Mouse (Mus musculus): ENCODE results near the gene Smim15. TPM values are rescaled to one million over a fixed set of nuclear protein-coding genes. Genes with fewer than 3 reads are reported as not detected.

Gene Smim15
- 10 to 100 TPM; 30.5 to 32.9 TPM for total RNA-seq (2023)

DNA sequence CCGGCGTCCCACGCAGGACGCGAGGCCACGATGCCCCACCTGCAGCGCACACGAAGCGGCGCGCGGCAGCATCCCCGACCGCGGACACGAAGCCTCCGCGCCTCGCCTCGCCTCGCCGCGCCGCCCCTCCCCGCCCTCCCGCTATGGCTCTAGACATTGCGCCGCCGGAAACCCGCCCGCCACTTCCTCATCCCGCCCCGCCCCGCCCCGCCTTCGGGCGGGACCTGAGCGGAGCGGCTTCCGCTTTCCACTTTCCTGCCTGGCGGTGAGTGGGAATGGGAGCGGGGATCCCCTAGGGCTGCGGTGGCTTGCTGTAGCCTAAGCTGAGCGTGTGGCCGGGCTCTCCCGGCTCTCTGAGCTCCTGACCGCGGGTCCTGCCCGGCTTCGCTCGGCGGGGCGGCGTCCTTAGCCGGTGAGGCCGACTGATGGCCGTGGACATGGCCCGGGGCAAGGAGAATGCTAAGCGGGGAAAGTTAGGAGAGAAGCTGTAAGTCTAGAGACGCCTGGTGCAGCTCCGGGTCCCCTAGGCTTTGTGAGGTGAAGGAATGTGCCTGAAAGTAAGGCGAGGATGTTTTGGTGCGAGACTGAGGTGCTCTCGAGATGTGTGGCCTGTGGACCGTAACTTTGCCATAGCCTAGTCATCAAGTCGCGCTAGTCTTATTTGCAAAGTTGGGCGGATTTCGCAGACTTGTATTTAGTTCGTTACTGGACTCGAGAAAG is at the start of gene Smim15:
Smim15 (plus strand) TSS at position 225 of the 720 bp plus-strand sequence.

Other genes starting within 250 kb of the Smim15 start
- 1 to 10 TPM; 4.7 to 8.3 TPM for gene Ndufaf2, start 114.2 kb downstream of the Smim15 start, total RNA-seq (2023)
- gene Ercc8, start 114.3 kb downstream of the Smim15 start, total RNA-seq (2023): 1 to 10 TPM; 8.6 to 9.2 TPM
- gene Elovl7, start 170.0 kb downstream of the Smim15 start, total RNA-seq (2023): 1 to 10 TPM in 1 of 2 experiments, under 1 TPM in 1; 0.73 to 1.5 TPM

Data from monocyte, adult 59 days (primary cell).